Mouse (Mus musculus) stomach, postnatal 0 days (tissue): Measurements from ENCODE around the gene Mast4. TPM values are rescaled to one million over a fixed set of nuclear protein-coding genes. Genes with fewer than 3 reads are reported as not detected.

Experiments
- ATAC-seq: fragments of 200-750 bp; cut with Nextera tagmentation; 2 replicates; pipeline ENCODE4 v1.8.0; 2017; ENCODE audit not compliant: low FRiP score, low TSS enrichment
- DNase-seq: peaks from one replicate; pipeline ENCODE4 v3.0.0-alpha.2; 2016; ENCODE audit warnings: low spot score
- H3K27ac ChIP-seq: fragments of 300-500 bp; sonication (generic); replicated peaks from 2 replicates; pipeline ENCODE4 v1.5.1; 2014; ENCODE audit warnings: mild to moderate bottlenecking, control low read depth
- H3K27me3 ChIP-seq: fragments of 300-500 bp; sonication (generic); 2 replicates; pipeline ENCODE4 v1.6.1; 2014; ENCODE audit warnings: low read length; ENCODE audit not compliant: control insufficient read depth, insufficient read depth
- H3K36me3 ChIP-seq: fragments of 300-500 bp; sonication (generic); 2 replicates; pipeline ENCODE4 v1.6.1; 2014; ENCODE audit warnings: low read length, mixed read lengths; ENCODE audit not compliant: control insufficient read depth, insufficient read depth
- H3K4me1 ChIP-seq: fragments of 300-500 bp; sonication (generic); replicated peaks from 2 replicates; pipeline ENCODE4 v1.6.1; 2014; ENCODE audit warnings: antibody characterized with exemption; ENCODE audit not compliant: control insufficient read depth, insufficient read depth
- H3K4me2 ChIP-seq: fragments of 300-500 bp; sonication (generic); replicated peaks from 2 replicates; pipeline ENCODE4 v1.6.1; 2014; ENCODE audit warnings: low read depth, mild to moderate bottlenecking, control low read depth, moderate library complexity
- H3K4me3 ChIP-seq: fragments of 300-500 bp; sonication (generic); 2 replicates; pipeline ENCODE4 v1.5.1; 2014; ENCODE audit warnings: low read depth, low read length, control low read depth
- H3K9ac ChIP-seq: fragments of 300-500 bp; sonication (generic); 2 replicates; pipeline ENCODE4 v1.6.1; 2014; ENCODE audit warnings: mild to moderate bottlenecking, low read length, control low read depth, mixed read lengths
- H3K9me3 ChIP-seq: fragments of 300-500 bp; sonication (generic); 2 replicates; pipeline ENCODE4 v1.6.1; 2016; ENCODE audit warnings: low read length; ENCODE audit not compliant: control insufficient read depth
- CTCF ChIP-seq: IDR thresholded peaks from 2 replicates; pipeline ENCODE4 v1.5.1; 2016; ENCODE audit warnings: antibody characterized with exemption, low read depth, mild to moderate bottlenecking, moderate library complexity
- EP300 ChIP-seq: optimal IDR thresholded peaks from 2 replicates; pipeline ENCODE3; 2016; ENCODE audit warnings: antibody characterized with exemption
- WGBS: fragments of 180-500 bp; shearing (Covaris S2); extraction: QIAGEN DNeasy Blood & Tissue Kit; methylation state at CpG from one replicate; pipeline ENCODE4 v1.1.7; 2014; 5-methylcytosine and 5-hydroxymethylcytosine counted together
- polyA plus RNA-seq: library from polyadenylated mRNA; unstranded; fragments of >200 nt; fragmentation: Nextera tagmentation; extraction: Ambion mirVana; gene quantifications from 2 replicates; pipeline ENCODE4 v1.2.1, GENCODE M21; 2015

Mast4 gene
- polyA plus RNA-seq, 1 experiment from 2014 or later = 18.2 TPM

DNA sequence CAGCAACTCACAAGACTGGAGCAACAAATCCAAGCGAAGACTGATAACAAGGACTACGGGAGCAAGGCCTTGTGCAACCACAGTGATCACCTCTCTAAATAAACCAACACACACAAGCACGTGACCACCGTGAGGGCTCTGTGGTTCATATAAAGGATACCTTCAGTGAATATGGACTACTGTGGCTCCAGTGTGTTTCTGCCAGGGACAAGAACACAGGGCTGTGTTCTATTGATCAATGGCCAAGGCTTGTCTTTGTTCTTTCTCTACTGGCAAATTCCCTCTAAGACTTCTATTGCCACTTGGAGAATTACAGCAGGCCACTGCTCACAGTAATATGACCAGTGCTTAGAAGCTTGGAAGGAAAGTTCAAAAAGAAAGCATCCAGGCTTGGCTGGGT, 291.3 kb downstream of the Mast4 start:
- Histone ChIP-seq H3K9me3 (no peaks in the 10 kb centered on the region), H3K4me2 (no peak overlapping the region), H3K4me1 (no peaks in the 10 kb centered on the region), H3K9ac (no peak overlapping the region), H3K27me3 (no peaks in the 10 kb centered on the region), H3K36me3 (no peaks in the 10 kb centered on the region), H3K27ac (no peak overlapping the region), H3K4me3 (no peak overlapping the region)
- DNase-seq (no peak), ATAC-seq (no peak)
- 84% methylated on average over 4 of the region's 4 CpGs for WGBS
- no peak for TF ChIP-seq EP300
- TF ChIP-seq CTCF = no peak

DNA sequence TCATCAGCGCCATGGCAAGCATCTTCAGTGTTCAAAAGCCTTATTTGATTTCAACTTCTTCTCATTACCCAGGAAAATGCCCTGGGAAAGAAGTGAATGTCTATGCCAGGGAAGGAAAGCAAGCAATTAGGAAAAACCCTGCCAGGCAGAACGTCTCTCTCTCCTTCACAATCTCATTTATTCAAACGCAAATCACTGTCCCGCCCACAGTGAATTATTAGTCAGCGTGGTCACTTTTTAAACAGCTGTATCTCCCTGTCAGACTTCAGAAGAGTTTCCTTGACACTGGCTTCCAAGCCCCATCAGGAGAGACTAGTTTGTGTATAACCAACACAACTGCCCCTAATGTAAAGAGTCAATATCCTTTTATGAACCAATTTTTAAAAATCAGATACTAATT, 296.8 kb downstream of the Mast4 start:
- H3K9me3 ChIP-seq = no peaks in the 10 kb centered on the region
- 37% methylated on average over 5 of the region's 5 CpGs for WGBS
- H3K9ac ChIP-seq = no peak overlapping the region
- DNase-seq (no peak), ATAC-seq (no peak)
- H3K27me3 ChIP-seq = no peaks in the 10 kb centered on the region
- no peak overlapping the region for H3K4me2 ChIP-seq
- H3K36me3 ChIP-seq = no peaks in the 10 kb centered on the region
- no peak overlapping the region for H3K27ac ChIP-seq
- no peaks in the 10 kb centered on the region for H3K4me1 ChIP-seq
- TF ChIP-seq CTCF = no peak
- TF ChIP-seq EP300 = no peak
- no peak overlapping the region for H3K4me3 ChIP-seq

GRCm38 (mm10) chr13:103029377-103029776, 304.9 kb downstream of the Mast4 start:
- Histone ChIP-seq H3K9me3 (no peaks in the 10 kb centered on the region), H3K4me3 (no peak overlapping the region), H3K4me1 (no peaks in the 10 kb centered on the region), H3K9ac (no peak overlapping the region), H3K4me2 (no peak overlapping the region), H3K36me3 (no peaks in the 10 kb centered on the region), H3K27me3 (no peaks in the 10 kb centered on the region), H3K27ac (no peak overlapping the region)
- ATAC-seq = no peak
- TF ChIP-seq EP300 (no peak), CTCF (peak; percentile 32; the same call in 1 of the 2 replicates)
- WGBS = 85% methylated on average over 5 of the region's 5 CpGs
- no peak for DNase-seq

GRCm38 (mm10) chr13:103027456-103028078, 306.7 kb downstream of the Mast4 start:
- TF ChIP-seq EP300 (no peak), CTCF (no peak)
- Histone ChIP-seq H3K4me3 (no peak overlapping the region), H3K9ac (no peak overlapping the region), H3K4me2 (no peak overlapping the region), H3K27ac (no peak overlapping the region), H3K27me3 (no peaks in the 10 kb centered on the region), H3K4me1 (no peaks in the 10 kb centered on the region), H3K9me3 (no peaks in the 10 kb centered on the region), H3K36me3 (no peaks in the 10 kb centered on the region)
- no peak for ATAC-seq
- DNase-seq = no peak
- 65% methylated on average over 17 of the region's 17 CpGs for WGBS

- ATAC-seq (no peak), DNase-seq (no peak)
- Histone ChIP-seq H3K27ac (no peak overlapping the region), H3K4me2 (no peak overlapping the region), H3K4me3 (no peak overlapping the region), H3K9me3 (no peaks in the 10 kb centered on the region), H3K27me3 (no peaks in the 10 kb centered on the region), H3K36me3 (no peaks in the 10 kb centered on the region), H3K4me1 (no peaks in the 10 kb centered on the region), H3K9ac (no peak overlapping the region)
- TF ChIP-seq EP300 (no peak), CTCF (no peak)
- WGBS = 86% methylated on average over 3 of the region's 3 CpGs
Observed at GRCm38 (mm10) chr13:103025461-103025860, 308.8 kb downstream of the Mast4 start.

DNA sequence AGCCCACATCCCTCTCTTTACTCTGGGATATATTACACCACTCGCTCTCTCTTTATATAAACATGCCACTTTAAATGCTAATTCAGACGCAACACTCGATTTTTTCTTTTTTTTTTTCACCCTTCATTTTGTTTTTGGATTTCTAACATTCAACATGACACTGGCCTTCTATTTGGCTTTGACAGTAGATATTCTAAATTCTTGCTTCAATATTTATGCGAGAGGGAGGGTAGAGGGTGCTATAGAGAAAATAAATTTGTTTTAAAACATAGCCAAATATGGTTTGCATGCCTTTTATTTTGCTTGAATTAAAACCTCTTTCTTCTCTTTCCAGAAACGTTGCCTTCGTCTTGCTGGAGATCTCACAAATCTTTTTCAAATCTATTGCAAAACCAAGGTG, 315.8 kb downstream of the Mast4 start:
- ATAC-seq = no peak
- H3K4me3 ChIP-seq = no peak overlapping the region
- no peak overlapping the region for H3K27ac ChIP-seq
- 35% methylated on average over 6 of the region's 6 CpGs for WGBS
- H3K4me2 ChIP-seq = no peak overlapping the region
- TF ChIP-seq EP300 (no peak), CTCF (no peak)
- no peaks in the 10 kb centered on the region for H3K9me3 ChIP-seq
- no peaks in the 10 kb centered on the region for H3K4me1 ChIP-seq
- H3K27me3 ChIP-seq = no peaks in the 10 kb centered on the region
- H3K9ac ChIP-seq = no peak overlapping the region
- no peaks in the 10 kb centered on the region for H3K36me3 ChIP-seq
- no peak for DNase-seq
